Mouse (Mus musculus): ENCODE data around the gene 9430015G10Rik. TPM values are rescaled to one million over a fixed set of nuclear protein-coding genes. Genes with fewer than 3 reads are reported as not detected.
"Not testable (repeated sequence)": the region's sequence is repeated elsewhere in the genome, so short reads cannot be mapped to it uniquely, and the experiment has no call there.

Gene 9430015G10Rik
- total RNA-seq, 2 experiments from 2014 or later: 9.6 to 12.9 TPM

GRCm38 (mm10) chr4:156096191-156096590 is 13.6 kb upstream of the 9430015G10Rik start:
- DNase-seq (ENCODE audit: low spot score in 2 of 2): no peak

- DNase-seq (ENCODE audit: low spot score in 2 of 2): no peak
Observed at GRCm38 (mm10) chr4:156097770-156098366, 11.9 kb upstream of the 9430015G10Rik start.

GRCm38 (mm10) chr4:156099427-156099826 is 10.4 kb upstream of the 9430015G10Rik start:
- DNase-seq (ENCODE audit: low spot score in 2 of 2): no peak

- no peak for DNase-seq (ENCODE audit: low spot score in 2 of 2)
Observed at GRCm38 (mm10) chr4:156100501-156100900, 9.3 kb upstream of the 9430015G10Rik start.

GRCm38 (mm10) chr4:156101481-156101903 is 8.3 kb upstream of the 9430015G10Rik start:
- DNase-seq (ENCODE audit: low spot score in 2 of 2): no peak

- no peak for DNase-seq (ENCODE audit: low spot score in 2 of 2)
Observed at GRCm38 (mm10) chr4:156103342-156103741, 6.4 kb upstream of the 9430015G10Rik start.

GRCm38 (mm10) chr4:156108606-156109546 is 906 bp upstream of the 9430015G10Rik start:
- DNase-seq (ENCODE audit: low spot score in 2 of 2): peak; percentile 26 to 37

GRCm38 (mm10) chr4:156124077-156124476 is 14.3 kb downstream of the 9430015G10Rik start:
- DNase-seq (ENCODE audit: low spot score in 2 of 2): no peak

- DNase-seq (ENCODE audit: low spot score in 2 of 2): no peak
Observed at GRCm38 (mm10) chr4:156125393-156125792, 15.6 kb downstream of the 9430015G10Rik start.

GRCm38 (mm10) chr4:156126841-156127240 is 17.1 kb downstream of the 9430015G10Rik start:
- DNase-seq (ENCODE audit: low spot score in 2 of 2): no peak

- no peak for DNase-seq (ENCODE audit: low spot score in 2 of 2)
Observed at GRCm38 (mm10) chr4:156128746-156129145, 19.0 kb downstream of the 9430015G10Rik start.

GRCm38 (mm10) chr4:156130436-156130835 is 20.7 kb downstream of the 9430015G10Rik start, which contains the start of gene Rnf223:
Gene Rnf223, plus strand, starts transcription at chr4:156130513.
- no peak for DNase-seq (ENCODE audit: low spot score in 2 of 2)

- no peak for DNase-seq (ENCODE audit: low spot score in 2 of 2)
Observed at GRCm38 (mm10) chr4:156130940-156131339, 21.2 kb downstream of the 9430015G10Rik start.

GRCm38 (mm10) chr4:156133334-156133733 is 23.6 kb downstream of the 9430015G10Rik start:
- DNase-seq (ENCODE audit: low spot score in 2 of 2): no peak

GRCm38 (mm10) chr4:156133943-156134605 is 24.3 kb downstream of the 9430015G10Rik start:
- no peak for DNase-seq (ENCODE audit: low spot score in 2 of 2)

- no peak for DNase-seq (ENCODE audit: low spot score in 2 of 2)
Observed at GRCm38 (mm10) chr4:156135112-156135511, 25.3 kb downstream of the 9430015G10Rik start.

- DNase-seq (ENCODE audit: low spot score in 2 of 2): no peak
Observed at GRCm38 (mm10) chr4:156135801-156136200, 26.0 kb downstream of the 9430015G10Rik start.

GRCm38 (mm10) chr4:156136285-156137100 is 26.7 kb downstream of the 9430015G10Rik start:
- DNase-seq (ENCODE audit: low spot score in 2 of 2): no peak

GRCm38 (mm10) chr4:156150887-156151286 is 41.1 kb downstream of the 9430015G10Rik start:
- not testable (repeated sequence) for DNase-seq (ENCODE audit: low spot score in 2 of 2)

GRCm38 (mm10) chr4:156154771-156155170 is 45.0 kb downstream of the 9430015G10Rik start:
- DNase-seq (ENCODE audit: low spot score in 2 of 2): no peak

GRCm38 (mm10) chr4:156166477-156166876 is 56.7 kb downstream of the 9430015G10Rik start:
- peak in 1 of 2 experiments; percentile 17 for DNase-seq (ENCODE audit: low spot score in 2 of 2)

Measured in adrenal gland, adult 18-20 months (tissue).